Mouse (Mus musculus) olfactory bulb, adult 2 months (tissue): ENCODE results near the gene Cdk18. TPM values are rescaled to one million over a fixed set of nuclear protein-coding genes. Genes with fewer than 3 reads are reported as not detected.

ENCODE experiments used
- H3K27ac ChIP-seq: fragments of 200-500 bp; 2 replicates; pipeline ENCODE4 v1.5.1; 2012; ENCODE audit warnings: low read depth, low read length; ENCODE audit not compliant: insufficient read depth
- H3K4me1 ChIP-seq: fragments of 200-500 bp; 2 replicates; pipeline ENCODE4 v1.6.1; 2012; ENCODE audit warnings: low read length; ENCODE audit not compliant: control insufficient read depth, insufficient read depth
- H3K4me3 ChIP-seq: fragments of 200-500 bp; 2 replicates; pipeline ENCODE4 v1.5.1; 2012; ENCODE audit warnings: mild to moderate bottlenecking, low read depth, low read length, moderate library complexity; ENCODE audit not compliant: insufficient read depth
- CTCF ChIP-seq: fragments of 200-500 bp; IDR thresholded peaks from 2 replicates; pipeline ENCODE4 v1.5.1; 2012; ENCODE audit warnings: low read depth, mild to moderate bottlenecking, low read length, moderate library complexity; ENCODE audit not compliant: insufficient read depth
- POLR2A ChIP-seq: fragments of 200-500 bp; IDR thresholded peaks from 2 replicates; pipeline ENCODE4 v1.6.1; 2012; ENCODE audit warnings: mild to moderate bottlenecking, low read depth, low read length, moderate library complexity; ENCODE audit not compliant: insufficient read depth
- WGBS: fragments of 180-500 bp; shearing (Covaris S2); methylation state at CpG from one replicate; pipeline ENCODE4 v1.1.7; 2018; 5-methylcytosine and 5-hydroxymethylcytosine counted together
- polyA plus RNA-seq: library from polyadenylated mRNA; stranded (reverse); fragments of >200 nt; gene quantifications from 2 replicates; pipeline ENCODE4 v1.2.4, GENCODE M21; 2012; ENCODE audit warnings: low replicate concordance; ENCODE audit not compliant: missing spikeins, insufficient read depth, insufficient read length

The Cdk18 gene
- polyA plus RNA-seq, 1 experiment: not detected

GRCm38 (mm10) chr1:132090266-132090665 lies 49.2 kb downstream of the Cdk18 start:
- TF ChIP-seq CTCF (no peak), POLR2A (no peak)
- peaks cover 4% of the 10 kb centered on the region; the same call in 1 of the 2 replicates for H3K4me1 ChIP-seq
- WGBS: 78% methylated on average over 4 of the region's 4 CpGs
- no peak overlapping the region for H3K27ac ChIP-seq
- H3K4me3 ChIP-seq: no peak overlapping the region

- 72% methylated on average over 6 of the region's 6 CpGs for WGBS
- no peak overlapping the region for H3K4me3 ChIP-seq
- no peak for TF ChIP-seq POLR2A
- TF ChIP-seq CTCF: no peak
- H3K4me1 ChIP-seq: peaks cover 4% of the 10 kb centered on the region; the same call in 1 of the 2 replicates
- no peak overlapping the region for H3K27ac ChIP-seq
Measured at GRCm38 (mm10) chr1:132089767-132090166, 49.7 kb downstream of the Cdk18 start.

- H3K4me1 ChIP-seq: peaks cover 4% of the 10 kb centered on the region; the same call in 1 of the 2 replicates
- H3K4me3 ChIP-seq: no peak overlapping the region
- H3K27ac ChIP-seq: no peak overlapping the region
- 58% methylated on average over 5 of the region's 5 CpGs for WGBS
- no peak for TF ChIP-seq POLR2A
- no peak for TF ChIP-seq CTCF
Measured at GRCm38 (mm10) chr1:132088181-132088671, 51.3 kb downstream of the Cdk18 start.

- Histone ChIP-seq H3K4me3 (no peak overlapping the region), H3K4me1 (peaks cover 4% of the 10 kb centered on the region; the same call in 1 of the 2 replicates), H3K27ac (no peak overlapping the region)
- TF ChIP-seq CTCF: no peak
- no peak for TF ChIP-seq POLR2A
- 72% methylated on average over 7 of the region's 7 CpGs for WGBS
Measured at GRCm38 (mm10) chr1:132085181-132086049, 54.1 kb downstream of the Cdk18 start.

- TF ChIP-seq CTCF (no peak), POLR2A (no peak)
- Histone ChIP-seq H3K4me1 (no peaks in the 10 kb centered on the region), H3K4me3 (no peak overlapping the region), H3K27ac (no peak overlapping the region)
- 96% methylated on average over 2 of the region's 2 CpGs for WGBS
Measured at GRCm38 (mm10) chr1:132078413-132078812, 61.1 kb downstream of the Cdk18 start.

GRCm38 (mm10) chr1:132075576-132075975 lies 63.9 kb downstream of the Cdk18 start:
- Histone ChIP-seq H3K27ac (no peak overlapping the region), H3K4me3 (no peak overlapping the region), H3K4me1 (no peaks in the 10 kb centered on the region)
- 83% methylated on average over 10 of the region's 10 CpGs for WGBS
- no peak for TF ChIP-seq POLR2A
- TF ChIP-seq CTCF: no peak

GRCm38 (mm10) chr1:132070659-132071058 lies 68.8 kb downstream of the Cdk18 start:
- Histone ChIP-seq H3K4me3 (no peak overlapping the region), H3K27ac (no peak overlapping the region), H3K4me1 (peaks cover 10% of the 10 kb centered on the region)
- TF ChIP-seq CTCF: no peak
- TF ChIP-seq POLR2A: no peak
- WGBS: 95% methylated on average over 3 of the region's 3 CpGs

GRCm38 (mm10) chr1:132069436-132069835 lies 70.0 kb downstream of the Cdk18 start:
- Histone ChIP-seq H3K27ac (no peak overlapping the region), H3K4me1 (peaks cover 10% of the 10 kb centered on the region), H3K4me3 (no peak overlapping the region)
- TF ChIP-seq POLR2A: no peak
- TF ChIP-seq CTCF: no peak
- WGBS: 91% methylated on average over 8 of the region's 8 CpGs
